Mouse (Mus musculus) heart, postnatal 4 days (tissue): ENCODE measurements around the gene Sdk2. TPM values are rescaled to one million over a fixed set of nuclear protein-coding genes. Genes with fewer than 3 reads are reported as not detected.

Source experiments
- DNase-seq: peaks from one replicate; pipeline ENCODE4 v3.0.0; 2021
- total RNA-seq, 2 experiments: library from RNA; stranded (reverse); gene quantifications; 2 replicates each; pipeline ENCODE4 v1.2.3; 2021

The Sdk2 gene
- total RNA-seq, 2 experiments from 2014 or later: 4.8 to 5.1 TPM

DNA sequence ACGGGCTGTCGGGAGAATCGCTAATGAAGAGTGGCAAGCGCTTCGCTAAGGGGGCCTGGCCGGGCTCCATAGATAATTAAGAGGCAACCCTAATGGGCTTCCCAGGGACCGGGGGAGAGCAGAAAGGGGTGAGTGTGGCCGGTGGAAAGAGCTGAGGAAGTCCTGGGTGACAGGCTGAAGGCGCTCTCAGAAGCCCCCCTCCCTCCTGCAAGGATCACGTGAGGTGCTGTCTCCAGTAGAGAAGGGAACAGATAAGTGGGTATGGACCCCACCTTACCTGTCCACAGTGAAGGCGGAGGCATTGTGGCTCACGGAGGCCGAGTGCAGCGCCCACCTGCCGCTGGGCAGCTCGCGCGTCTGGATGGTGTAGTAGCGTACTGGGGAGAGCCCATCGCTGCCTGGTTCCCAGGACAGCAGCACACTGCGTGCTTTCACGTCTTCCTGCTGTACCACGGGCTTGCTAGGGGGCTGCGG, 238.7 kb downstream of the Sdk2 start:
- DNase-seq: no peak

DNA sequence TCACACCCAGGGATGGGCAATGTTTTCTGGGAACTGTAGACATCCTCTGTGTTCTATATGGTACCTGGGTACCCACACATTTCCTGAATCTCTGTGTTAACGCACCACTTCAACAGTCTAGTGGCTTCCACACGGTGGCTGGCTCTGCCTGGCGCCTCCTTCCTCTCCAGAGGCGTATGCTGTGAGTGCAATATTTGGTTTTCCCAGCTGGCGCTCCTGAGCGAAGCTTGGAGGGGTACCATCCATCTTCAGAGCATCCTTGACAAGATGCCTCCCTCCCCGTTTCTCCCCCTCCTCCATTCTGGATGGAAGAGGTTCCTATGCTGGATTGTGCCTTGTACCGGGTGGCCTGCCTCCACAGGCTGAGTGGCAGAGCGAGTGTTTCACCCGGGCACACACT, 246.8 kb downstream of the Sdk2 start:
- DNase-seq: no peak

DNA sequence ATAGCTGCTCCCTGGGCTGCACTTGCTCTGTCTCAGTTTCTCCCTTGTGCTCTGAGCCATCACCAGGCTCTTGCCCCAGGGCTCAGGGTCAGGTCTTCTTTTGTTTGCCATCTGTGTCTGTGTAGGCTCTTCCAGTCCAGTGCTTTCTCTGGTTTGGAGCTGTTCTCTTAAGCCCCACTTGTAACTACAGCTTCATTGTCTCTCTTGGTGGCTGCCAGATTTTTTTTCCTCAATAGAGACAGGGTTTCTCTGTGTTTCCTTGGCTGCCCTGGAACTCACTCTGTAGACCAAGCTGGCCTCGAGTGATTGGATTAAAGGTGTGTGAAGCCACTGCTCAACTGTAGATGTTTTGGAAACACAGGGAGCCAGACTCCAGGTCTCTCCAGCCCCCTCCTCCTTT, 247.8 kb downstream of the Sdk2 start:
- DNase-seq: no peak

DNA sequence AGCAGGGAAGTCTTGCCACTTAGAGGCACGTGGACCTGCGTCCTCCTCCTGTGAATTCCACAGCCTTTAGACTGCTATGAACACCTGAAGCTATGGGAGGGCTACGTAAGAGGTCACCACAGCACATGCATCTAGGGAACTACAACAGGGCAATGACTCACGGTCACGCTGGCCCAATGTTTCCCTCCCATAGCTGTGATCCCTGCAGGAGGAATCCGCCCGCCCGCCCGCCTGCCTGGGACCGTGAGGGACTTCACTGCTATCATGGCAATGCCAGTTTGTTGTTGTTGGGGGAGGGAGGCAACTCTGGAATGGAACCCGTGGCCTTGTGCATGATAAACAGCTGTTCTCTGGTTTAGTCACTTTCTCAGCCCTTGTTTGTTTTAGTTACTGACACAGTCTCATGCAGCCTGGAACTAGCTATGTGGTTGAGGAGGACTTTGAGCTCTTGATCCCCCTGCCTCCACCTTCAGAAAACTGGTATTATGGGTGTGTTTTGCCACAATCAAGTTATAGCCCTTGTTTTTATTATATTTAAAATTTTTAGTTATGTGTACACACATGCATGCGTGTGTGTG, 249.8 kb downstream of the Sdk2 start:
- no peak for DNase-seq

DNA sequence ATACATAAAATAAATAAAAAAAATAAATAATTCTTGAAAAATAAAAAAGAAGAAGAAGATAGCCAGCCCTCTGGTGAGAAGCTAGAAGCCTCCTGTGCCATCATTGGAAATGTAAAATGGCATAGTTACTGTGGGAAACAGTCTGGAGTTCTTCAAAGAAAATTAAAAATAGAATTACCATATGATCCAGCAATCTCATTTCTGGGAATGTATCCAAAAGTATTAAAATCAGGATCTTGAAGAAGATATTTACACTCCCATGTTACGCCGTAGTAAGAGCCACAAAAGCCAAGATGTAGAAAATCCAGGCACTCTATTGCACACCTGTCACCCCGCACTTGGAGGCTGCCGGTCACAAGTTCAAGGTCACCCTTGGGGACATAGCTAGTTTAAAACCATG, 250.4 kb downstream of the Sdk2 start:
- DNase-seq: no peak

DNA sequence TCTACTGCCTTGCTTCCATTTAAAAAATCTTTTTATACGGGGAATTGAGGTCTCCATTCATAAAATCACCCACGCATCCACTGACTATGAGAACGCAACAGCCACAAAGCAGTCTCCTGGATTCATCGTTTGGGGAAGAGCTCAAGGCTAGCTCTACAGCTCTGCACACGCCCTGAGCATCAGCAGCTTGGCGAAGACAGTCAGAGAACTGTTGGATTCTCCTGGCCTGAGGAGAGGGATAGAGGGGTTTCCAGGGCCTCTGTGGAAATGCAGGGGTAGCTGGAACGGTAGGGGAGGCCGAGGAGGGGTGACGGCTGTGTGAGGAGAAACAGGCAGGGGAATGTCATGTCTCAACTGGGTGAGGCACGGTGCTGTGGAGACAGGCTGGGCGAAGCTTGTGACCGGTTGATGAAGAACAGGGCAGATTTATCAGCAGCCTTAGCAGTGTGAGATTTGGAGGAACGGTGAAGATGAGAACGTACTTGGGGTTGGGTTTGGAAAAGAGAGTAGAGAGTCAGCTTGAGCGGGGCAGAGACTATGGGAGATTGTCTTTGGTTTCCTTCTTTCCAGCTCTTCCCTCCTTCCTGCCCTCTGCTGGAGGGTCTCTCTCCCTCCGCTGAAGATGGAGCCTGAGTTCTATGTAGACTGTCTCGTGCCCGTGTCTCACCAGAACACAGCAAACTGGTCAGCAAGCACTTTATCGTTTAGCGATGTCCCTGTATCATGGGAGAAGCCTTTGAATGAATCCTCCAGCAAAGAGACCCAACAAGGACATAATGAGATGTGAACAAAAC, 255.1 kb downstream of the Sdk2 start:
- DNase-seq: peak; percentile 23

DNA sequence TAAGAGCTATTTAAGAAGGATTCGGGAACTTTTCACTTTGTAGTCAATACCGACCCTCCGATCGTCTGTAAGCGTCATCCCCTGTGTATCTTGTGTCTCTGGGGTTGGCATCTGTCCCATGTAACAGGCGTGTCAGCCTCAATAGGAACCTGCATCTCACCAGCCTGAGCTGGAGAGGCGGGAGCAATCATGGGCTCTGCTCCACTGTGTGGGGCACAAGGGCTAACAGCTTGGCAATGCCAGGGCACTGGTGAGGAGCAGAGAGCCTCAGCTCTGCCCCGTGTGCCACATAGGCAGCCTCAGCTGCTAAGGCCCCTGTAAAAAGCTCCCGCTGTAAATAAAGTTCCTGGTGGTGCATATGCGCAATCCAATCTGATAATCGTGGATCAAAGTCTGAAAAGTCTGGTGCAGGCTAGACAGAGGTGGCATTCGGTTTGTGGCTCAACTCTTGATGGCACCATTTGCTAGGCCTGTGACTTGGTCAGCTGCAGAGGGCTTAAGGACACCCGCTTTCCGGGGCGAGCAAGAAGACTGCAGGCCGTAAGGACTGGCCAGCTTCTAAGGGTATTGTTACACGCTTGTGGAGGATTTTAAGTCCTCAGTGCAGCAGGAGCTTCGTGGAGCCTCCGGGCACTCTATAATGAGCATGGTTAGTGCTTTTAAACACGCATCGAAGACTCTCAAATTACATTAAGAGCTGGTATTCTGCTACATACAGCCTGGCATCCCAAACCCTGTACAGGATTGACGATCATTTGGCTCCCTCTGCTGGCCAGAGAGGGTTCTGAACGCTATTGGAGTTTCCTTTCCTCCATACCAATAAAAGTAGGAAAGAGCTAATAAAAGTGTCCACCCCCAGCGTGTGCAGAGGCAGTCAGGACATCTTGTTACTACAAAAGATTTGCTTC, 256.0 kb downstream of the Sdk2 start:
- peak; percentile 89 for DNase-seq

DNA sequence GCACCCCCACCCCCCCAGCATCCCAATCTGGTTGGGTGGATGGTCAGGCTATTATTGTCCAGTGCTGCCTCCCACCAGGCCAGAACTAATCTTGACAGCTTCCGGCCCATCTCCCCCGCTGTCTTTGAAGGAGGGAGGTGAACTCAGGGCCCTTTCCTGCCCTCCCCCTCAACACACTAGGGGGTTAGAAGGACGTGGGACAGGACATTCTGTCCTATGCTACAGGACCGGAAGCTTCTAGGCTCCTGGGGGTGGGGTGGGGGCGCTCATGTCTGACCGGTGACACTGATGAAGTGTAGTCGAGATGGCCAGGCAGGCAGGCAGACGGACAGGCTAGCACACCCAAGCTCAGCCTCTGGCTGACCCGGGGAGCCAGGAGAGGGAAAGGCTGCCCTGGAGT, 259.8 kb downstream of the Sdk2 start:
- peak; percentile 63 for DNase-seq

DNA sequence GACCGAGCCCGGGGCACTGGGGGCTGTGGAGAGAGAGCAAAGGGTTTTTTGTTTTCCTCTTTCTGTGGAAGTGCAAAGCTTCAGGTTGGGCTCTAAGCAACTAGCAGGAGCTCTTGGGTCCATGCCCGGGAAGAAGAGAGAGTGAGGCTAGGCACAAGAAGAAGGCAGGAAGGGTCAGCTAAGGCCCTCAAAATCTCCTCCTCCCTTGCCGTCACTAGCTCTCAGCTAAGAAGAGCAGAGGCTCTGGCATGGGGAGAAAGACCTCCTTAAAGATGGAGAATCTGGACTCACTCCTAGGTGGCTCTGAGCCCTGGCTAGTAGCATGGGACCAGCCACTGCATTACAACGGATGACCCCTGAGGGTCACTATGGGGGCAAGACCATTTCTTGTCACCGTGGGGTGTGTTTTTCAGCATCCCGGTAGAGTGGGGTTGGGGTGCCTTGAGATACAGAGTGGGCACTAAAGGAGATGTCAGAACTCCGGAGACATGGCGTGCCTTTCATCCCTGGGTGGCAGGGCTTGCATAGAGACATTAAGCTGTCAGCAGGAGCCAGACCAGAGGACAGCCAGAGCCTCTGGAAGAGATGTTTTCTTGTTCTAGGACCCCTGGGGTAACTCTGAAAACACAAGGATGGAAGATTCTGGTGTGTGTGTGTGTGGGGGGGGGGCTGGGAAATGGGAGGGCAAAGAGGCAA, 260.3 kb downstream of the Sdk2 start:
- peak; percentile 53 for DNase-seq

DNA sequence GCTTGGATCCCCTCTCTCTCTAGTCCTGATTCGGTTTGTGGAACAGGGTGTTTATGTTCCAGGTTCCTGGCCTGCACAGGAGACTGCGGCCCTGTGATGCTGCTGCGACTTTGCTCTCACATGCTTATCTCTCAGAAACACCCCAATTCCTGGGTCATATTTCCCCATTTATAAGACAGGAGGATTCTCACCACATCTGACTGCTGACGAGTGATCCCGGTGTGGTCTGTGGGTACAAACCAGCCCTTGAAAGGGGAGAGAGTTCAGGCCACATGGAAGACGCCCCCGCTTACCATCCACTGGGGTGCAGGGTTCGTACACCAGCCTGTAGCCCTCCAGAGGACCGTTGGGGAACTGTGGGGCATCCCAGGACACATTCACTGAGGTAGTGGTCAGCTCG, 260.9 kb downstream of the Sdk2 start:
- DNase-seq: no peak

DNA sequence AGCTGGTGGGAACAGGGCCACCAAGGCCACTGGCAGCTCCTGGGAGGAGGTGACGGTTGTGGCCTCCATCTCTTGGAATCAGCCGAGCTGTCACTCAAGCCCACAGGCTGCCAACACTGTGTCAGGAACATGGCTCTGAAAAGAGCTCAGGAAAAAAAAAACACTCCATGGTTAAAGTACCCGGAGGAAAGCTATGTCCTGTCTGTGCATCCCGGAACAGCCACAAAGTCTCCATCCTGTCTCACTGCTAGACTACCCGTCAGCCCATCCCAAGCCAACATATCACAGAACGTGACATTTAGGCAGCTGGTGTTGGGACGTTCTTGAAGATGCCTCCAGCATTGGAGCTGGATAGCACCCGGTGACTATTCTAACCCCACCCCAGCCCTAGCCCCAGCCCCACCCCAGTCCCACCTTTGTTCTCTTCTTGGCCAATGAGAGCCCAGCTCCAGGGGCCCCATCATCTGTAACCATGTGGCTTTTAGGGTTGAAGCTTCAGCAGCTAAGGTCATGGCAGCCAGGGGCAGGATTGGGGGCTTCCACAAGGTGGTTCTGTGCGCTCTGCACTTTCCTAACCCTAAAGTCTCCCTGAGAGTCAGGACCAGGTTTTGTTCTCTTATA, 263.4 kb downstream of the Sdk2 start:
- DNase-seq: peak; percentile 54

DNA sequence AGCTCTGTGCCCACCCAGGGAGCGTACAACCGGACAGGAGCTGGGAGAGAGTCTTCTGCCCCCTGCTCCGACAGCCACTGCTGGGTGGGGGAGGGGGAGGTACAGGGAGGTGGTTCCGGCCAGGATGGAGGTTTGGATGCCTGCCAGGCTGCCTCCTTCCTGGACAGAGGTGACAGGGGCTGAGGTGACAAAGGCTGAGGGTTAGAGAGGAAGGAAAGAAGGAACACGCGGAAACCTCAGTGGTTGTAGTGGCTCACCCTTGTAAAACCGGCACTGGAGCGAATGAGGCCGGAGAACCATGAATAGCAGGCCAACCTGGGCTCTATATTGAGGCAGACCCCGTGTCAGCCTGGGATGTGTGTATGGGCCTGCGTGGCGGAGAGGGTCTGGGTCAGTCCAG, 264.4 kb downstream of the Sdk2 start:
- peak; percentile 75 for DNase-seq

DNA sequence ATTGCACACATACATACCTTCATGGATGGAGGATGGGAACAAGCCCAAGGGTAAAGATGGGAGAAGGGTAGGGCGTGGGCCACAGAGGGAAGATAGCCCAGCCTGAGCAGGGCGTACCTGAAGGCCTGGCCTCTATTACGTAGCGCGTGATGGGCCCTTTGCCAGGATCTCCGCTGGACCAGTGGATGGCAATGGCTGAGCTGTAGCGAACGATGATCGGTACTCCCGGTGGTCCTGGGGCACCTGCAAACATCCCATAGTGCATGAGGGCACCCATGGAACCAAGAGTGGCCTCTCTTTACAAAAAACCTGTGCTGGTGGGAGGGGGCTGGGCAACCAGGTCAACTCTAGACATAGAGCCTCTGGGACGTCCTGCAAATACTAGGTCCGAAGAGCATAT, 266.8 kb downstream of the Sdk2 start:
- no peak for DNase-seq

DNA sequence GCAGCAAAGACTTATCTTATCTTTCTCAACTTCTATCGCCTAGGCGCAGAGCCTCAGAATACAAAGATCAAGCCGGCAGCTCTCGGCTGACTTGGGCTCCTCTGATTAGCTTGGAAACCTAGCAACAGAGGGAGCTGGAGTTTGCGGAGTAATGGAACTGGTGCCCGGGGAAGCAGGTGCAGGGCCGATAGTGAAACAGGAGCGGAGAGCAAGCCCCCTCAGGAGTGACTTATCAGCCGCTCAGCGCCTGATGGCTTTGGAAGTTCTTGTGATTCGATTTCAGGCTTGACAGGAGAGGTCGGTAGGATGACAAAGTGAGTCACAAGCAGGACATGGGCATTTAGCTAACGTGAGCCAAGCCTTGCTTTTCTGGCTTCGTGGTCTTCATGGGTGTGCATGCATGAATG, 267.8 kb downstream of the Sdk2 start:
- DNase-seq: no peak

DNA sequence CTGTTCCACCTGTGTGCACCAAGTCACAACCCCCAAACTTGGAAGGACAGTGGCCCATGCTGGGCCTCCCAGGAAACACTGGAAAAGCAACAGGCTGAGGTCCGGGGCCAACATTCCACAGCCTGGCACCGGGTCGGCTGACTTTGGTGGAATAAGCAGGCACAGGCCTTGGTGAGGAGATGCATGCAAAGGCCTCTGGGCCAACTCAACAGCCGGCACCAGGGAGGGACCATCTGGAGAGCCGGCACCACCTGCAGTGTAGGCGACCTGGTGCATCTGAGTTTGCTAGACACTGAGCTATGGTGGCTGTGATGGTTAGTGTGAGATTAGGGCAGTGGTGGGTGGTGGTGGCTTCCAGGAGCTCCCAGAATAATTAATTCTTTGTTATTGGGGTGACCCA, 268.8 kb downstream of the Sdk2 start:
- DNase-seq: no peak

DNA sequence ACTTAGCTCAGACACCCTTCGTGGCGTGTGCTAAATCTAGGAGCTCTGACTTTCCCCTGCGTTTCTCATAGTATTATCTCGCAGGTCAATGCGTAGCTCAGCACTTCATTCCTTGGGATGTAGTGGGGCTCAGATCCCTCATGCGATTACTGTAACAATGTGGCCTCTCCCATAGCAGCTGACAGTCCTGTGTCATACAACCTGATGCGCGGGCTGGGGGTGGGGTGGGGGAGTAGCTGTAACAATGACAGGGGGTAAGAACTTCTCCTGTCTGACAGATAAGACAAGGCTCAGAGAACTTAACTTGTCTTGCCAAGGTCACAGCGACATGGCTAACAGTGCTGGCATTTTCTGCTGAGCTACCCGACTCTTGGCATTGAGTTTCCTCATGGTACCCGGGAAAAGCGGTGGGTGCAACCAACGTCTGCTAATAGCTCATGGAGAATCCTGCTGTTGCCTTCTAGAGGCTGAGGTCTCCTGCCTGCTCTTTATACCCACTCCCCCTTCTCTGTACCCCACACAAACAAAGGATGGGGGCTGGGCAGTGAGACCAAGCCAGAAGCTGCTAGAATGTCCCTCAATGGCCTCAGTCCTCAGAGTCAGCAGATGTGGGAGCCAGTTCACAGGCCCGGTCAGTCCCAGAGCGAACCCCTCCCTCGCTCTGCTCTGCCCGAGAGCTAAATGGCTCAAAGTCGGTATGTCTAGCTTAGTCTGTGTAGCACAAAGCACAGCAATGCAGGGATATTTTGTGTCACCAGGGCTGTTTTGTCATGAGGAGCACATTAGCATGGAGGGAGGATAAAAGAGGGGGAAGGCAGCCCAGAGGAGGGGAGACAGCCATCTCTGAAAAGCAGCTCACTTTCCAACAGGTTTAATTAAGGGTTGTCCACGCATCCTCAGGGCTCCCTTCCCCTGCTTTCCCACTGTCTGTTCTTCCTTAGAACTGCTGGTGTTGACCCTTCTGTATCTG, 269.5 kb downstream of the Sdk2 start:
- no peak for DNase-seq

DNA sequence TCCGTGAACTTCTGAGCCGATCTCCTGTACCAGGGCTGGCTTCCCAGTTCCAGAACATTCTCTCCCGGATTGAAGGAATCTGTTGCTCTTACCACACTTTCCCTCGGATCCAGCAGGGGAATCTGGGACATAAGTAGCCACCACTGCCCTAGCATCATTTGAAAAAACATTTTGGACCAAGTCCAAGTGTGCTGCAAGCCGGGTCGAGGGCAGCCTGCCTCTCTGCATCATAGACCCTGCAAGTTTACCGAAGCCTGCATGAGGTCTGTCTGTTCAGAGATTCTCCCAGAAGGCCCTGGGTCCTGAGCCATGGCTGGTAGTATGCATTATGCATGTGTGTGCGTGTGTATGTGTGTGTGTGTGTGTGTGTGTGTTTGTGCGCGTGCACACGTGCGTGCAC, 271.0 kb downstream of the Sdk2 start:
- DNase-seq: no peak

DNA sequence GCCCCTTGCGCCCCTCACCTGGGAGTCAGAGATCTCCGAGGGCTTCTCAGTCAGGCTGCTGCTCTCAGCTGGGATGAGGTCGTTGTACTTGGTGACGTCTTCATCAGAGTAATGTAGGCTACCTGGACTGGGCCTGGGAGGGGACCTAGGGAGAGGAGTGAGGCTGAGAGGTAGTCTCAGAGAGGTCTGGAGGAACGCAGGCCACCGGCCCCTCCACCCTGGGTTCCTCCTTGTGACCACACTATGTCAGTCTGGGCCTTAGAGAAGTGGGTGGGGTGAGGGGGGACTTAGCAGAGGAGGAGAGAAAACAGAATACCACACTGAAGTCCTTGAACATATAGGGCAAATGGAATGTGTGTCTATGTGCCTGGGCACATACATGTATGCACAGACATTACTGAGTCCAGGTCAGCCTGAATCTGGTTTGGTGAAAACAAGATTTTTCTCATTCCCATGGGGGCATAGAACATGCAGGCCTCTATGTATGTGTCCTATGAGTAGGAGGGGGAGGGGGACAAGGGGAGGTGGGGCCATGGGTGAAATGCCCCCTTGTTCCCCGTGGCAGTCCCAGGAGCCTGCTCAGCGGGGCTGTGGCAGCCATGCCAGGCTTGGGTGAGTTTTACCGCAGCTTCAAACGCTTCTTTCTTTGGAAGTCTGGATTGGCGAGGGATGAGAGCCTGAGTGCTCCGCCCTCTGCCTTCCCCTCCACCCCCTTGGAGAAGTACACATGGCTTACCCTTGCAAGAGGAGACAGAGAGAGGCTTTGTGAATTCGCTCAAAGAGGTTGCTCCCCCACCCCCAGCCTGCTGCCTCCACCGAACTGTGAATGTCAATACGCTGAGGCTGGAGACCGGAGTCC, 275.3 kb downstream of the Sdk2 start:
- DNase-seq: no peak

DNA sequence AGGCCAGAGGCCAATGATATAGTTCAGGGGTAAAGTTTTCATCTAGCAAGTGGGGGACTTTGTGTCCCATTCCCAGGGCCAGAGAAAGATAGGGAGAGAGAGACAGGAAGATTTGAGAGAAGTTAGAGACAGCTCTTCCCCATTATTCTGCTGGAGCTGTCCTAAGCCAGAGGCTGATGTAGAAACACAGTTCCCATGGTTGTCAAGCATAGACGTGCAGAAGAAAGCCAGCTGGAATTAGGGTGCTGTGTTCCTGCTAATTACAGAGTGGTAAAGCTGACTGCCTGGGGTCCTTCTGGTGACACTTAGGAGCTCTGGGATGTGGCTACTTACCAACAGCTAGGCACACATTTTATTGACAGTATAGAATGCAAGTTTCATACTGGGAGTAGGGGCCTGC, 277.7 kb downstream of the Sdk2 start:
- no peak for DNase-seq
